Mouse (Mus musculus): ENCODE measurements around the gene Tctn3. TPM values are rescaled to one million over a fixed set of nuclear protein-coding genes. Genes with fewer than 3 reads are reported as not detected.
"Not testable (repeated sequence)": the region's sequence is repeated elsewhere in the genome, so short reads cannot be mapped to it uniquely, and the experiment has no call there.

Gene Tctn3
- total RNA-seq, 2 experiments from 2014 or later = 5.5 to 7.6 TPM

- DNase-seq (ENCODE audit: low spot score in 2 of 2) = no peak
Measured at GRCm38 (mm10) chr19:40628950-40629349, 16.9 kb upstream of the Tctn3 start.

- DNase-seq (ENCODE audit: low spot score in 2 of 2) = no peak
Measured at GRCm38 (mm10) chr19:40625935-40626334, 13.9 kb upstream of the Tctn3 start.

- not testable (repeated sequence) for DNase-seq (ENCODE audit: low spot score in 2 of 2)
Measured at GRCm38 (mm10) chr19:40621616-40622015, 9.6 kb upstream of the Tctn3 start.

- no peak for DNase-seq (ENCODE audit: low spot score in 2 of 2)
Measured at GRCm38 (mm10) chr19:40616021-40616420, 4.0 kb upstream of the Tctn3 start.

GRCm38 (mm10) chr19:40614811-40615210 is 2.8 kb upstream of the Tctn3 start:
- DNase-seq (ENCODE audit: low spot score in 2 of 2) = no peak

- no peak for DNase-seq (ENCODE audit: low spot score in 2 of 2)
Measured at GRCm38 (mm10) chr19:40607676-40608075, 4.4 kb downstream of the Tctn3 start.

- no peak for DNase-seq (ENCODE audit: low spot score in 2 of 2)
Measured at GRCm38 (mm10) chr19:40605189-40605588, 6.8 kb downstream of the Tctn3 start.

- DNase-seq (ENCODE audit: low spot score in 2 of 2) = no peak
Measured at GRCm38 (mm10) chr19:40601870-40602269, 10.2 kb downstream of the Tctn3 start.

- not testable (repeated sequence) for DNase-seq (ENCODE audit: low spot score in 2 of 2)
Measured at GRCm38 (mm10) chr19:40600846-40601245, 11.2 kb downstream of the Tctn3 start.

- DNase-seq (ENCODE audit: low spot score in 2 of 2) = no peak
Measured at GRCm38 (mm10) chr19:40595831-40596230, 16.2 kb downstream of the Tctn3 start.

GRCm38 (mm10) chr19:40595231-40595630 is 16.8 kb downstream of the Tctn3 start:
- DNase-seq (ENCODE audit: low spot score in 2 of 2) = no peak

- DNase-seq (ENCODE audit: low spot score in 2 of 2) = no peak
Measured at GRCm38 (mm10) chr19:40589530-40589880, 22.5 kb downstream of the Tctn3 start.

- DNase-seq (ENCODE audit: low spot score in 2 of 2) = peak; percentile 78 to 92
Measured at GRCm38 (mm10) chr19:40588847-40589529, 23.0 kb downstream of the Tctn3 start.

- DNase-seq (ENCODE audit: low spot score in 2 of 2) = peak; percentile 90 to 93
Measured at GRCm38 (mm10) chr19:40588293-40588654, 23.8 kb downstream of the Tctn3 start, which contains the start of gene Aldh18a1. Gene Aldh18a1 (minus strand): TSS chr19:40588463.

- DNase-seq (ENCODE audit: low spot score in 2 of 2) = no peak
Measured at GRCm38 (mm10) chr19:40587491-40588292, 24.3 kb downstream of the Tctn3 start.

- no peak for DNase-seq (ENCODE audit: low spot score in 2 of 2)
Measured at GRCm38 (mm10) chr19:40586908-40587307, 25.1 kb downstream of the Tctn3 start.

GRCm38 (mm10) chr19:40581662-40582061 is 30.4 kb downstream of the Tctn3 start:
- no peak for DNase-seq (ENCODE audit: low spot score in 2 of 2)

- no peak for DNase-seq (ENCODE audit: low spot score in 2 of 2)
Measured at GRCm38 (mm10) chr19:40580902-40581301, 31.1 kb downstream of the Tctn3 start.

- DNase-seq (ENCODE audit: low spot score in 2 of 2) = no peak
Measured at GRCm38 (mm10) chr19:40575438-40575837, 36.6 kb downstream of the Tctn3 start.

GRCm38 (mm10) chr19:40570726-40571125 is 41.3 kb downstream of the Tctn3 start:
- DNase-seq (ENCODE audit: low spot score in 2 of 2) = no peak

- DNase-seq (ENCODE audit: low spot score in 2 of 2) = no peak
Measured at GRCm38 (mm10) chr19:40567616-40568015, 44.4 kb downstream of the Tctn3 start.

GRCm38 (mm10) chr19:40563880-40564645 is 48.0 kb downstream of the Tctn3 start:
- DNase-seq (ENCODE audit: low spot score in 2 of 2) = no peak
